In the genomic region with DNA sequence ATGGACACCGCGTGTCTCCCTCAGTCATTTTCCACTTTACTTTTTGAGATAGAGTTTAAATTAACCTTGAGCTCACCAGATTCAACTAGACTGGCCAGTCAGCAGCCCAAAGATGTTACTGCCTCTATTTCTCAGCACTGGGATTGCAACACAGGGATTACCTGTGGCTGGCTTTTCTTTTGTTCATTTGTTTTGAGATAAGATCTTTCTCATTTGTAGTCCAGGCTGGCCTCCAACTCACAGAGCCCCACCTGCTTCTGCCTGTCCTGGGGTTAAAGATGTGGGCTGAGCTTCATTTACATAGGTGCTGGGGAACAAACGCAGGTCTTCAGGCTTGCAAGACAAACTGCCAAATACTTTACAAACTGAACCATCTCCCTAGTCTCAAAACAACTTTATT, we compare ENCODE assay signal across 16 mouse cellular contexts.
"Had no signal": no experiment of that assay in that cellular context is flagged by ENCODE, and none has a peak within 500 bp of the region (broad histone marks: within the 10 kb centered on the region; RNA-seq: fewer than 3 reads in every experiment).

No protein-coding gene starts in this region.

- H3K4me3 ChIP-seq: midbrain, embryonic 10.5 days; midbrain, embryonic 12.5 days; myocyte; neural tube, embryonic 13.5 days; neural tube, embryonic 15.5 days had no signal

- H3K27me3 ChIP-seq: midbrain, embryonic 12.5 days; neural tube, embryonic 13.5 days; neural tube, embryonic 15.5 days had no signal

- H3K27ac ChIP-seq: midbrain, embryonic 10.5 days; midbrain, embryonic 12.5 days; neural tube, embryonic 13.5 days; neural tube, embryonic 15.5 days had no signal

- H3K4me1 ChIP-seq: midbrain, embryonic 10.5 days; midbrain, embryonic 12.5 days; neural tube, embryonic 13.5 days; neural tube, embryonic 15.5 days had no signal

- H3K9ac ChIP-seq: lung, embryonic 14.5 days; midbrain, embryonic 12.5 days; neural tube, embryonic 13.5 days; neural tube, embryonic 15.5 days had no signal

- H3K9me3 ChIP-seq: midbrain, embryonic 10.5 days; midbrain, embryonic 12.5 days; neural tube, embryonic 13.5 days; neural tube, embryonic 15.5 days had no signal

- DNase-seq: lung, adult 18-20 months; lung, embryonic 14.5 days; lung, postnatal 10 days; lung, postnatal 4 days; midbrain, embryonic 14.5 days; retina, postnatal 1 day; right cerebral cortex, adult 18-20 months; right cerebral cortex, postnatal 25 days; thymus, adult 18-20 months; thymus, postnatal 14 days; thymus, postnatal 36 days had no signal
